Mouse (Mus musculus): ENCODE data around the gene Sec14l2. TPM values are rescaled to one million over a fixed set of nuclear protein-coding genes. Genes with fewer than 3 reads are reported as not detected.

The Sec14l2 gene
- polyA plus RNA-seq, 1 experiment from 2014 or later = 1.3 TPM

DNA sequence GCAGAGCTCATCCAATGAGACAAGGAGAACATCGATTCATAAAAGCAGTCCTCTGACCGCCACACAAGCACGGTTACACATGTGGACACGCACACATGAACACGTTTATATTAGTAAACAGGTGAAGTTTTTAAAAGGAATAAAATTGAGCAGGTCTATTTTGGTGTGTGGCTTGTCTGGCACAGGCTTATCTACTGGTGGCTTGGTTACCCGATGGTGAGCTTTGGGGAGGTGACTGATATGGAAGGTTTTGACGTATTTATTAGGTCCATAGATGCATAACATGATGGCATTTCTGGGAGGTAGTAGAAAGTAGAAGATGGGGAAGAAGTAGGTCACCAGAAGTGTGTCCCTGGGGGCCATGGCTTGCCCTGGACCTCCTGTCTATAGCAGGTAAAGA, 30.5 kb upstream of the Sec14l2 start:
- Histone ChIP-seq H3K27ac (replicated peaks; ENCODE audit: low read depth, low read length) (no peak overlapping the region), H3K4me3 (ENCODE audit: low read depth, low read length) (no peak overlapping the region), H3K27me3 (ENCODE audit: control insufficient read depth, insufficient read depth, low read length) (no peaks in the 10 kb centered on the region), H3K4me1 (ENCODE audit: control insufficient read depth, insufficient read depth, low read length) (no peaks in the 10 kb centered on the region), H3K4me2 (ENCODE audit: low read depth, low read length) (no peak overlapping the region), H3K9me3 (replicated peaks; ENCODE audit: control insufficient read depth, low read length) (no peaks in the 10 kb centered on the region), H3K9ac (replicated peaks; ENCODE audit: low read length) (no peak overlapping the region), H3K36me3 (replicated peaks; ENCODE audit: control insufficient read depth, insufficient read depth, low read depth, low read length) (no peaks in the 10 kb centered on the region)
- no peak for DNase-seq (ENCODE audit: low spot score)
- 92% methylated on average over 7 of the region's 7 CpGs for WGBS
- ATAC-seq (replicated peaks; ENCODE audit: insufficient number of reproducible peaks, low FRiP score, low TSS enrichment, low read depth) = no peak

DNA sequence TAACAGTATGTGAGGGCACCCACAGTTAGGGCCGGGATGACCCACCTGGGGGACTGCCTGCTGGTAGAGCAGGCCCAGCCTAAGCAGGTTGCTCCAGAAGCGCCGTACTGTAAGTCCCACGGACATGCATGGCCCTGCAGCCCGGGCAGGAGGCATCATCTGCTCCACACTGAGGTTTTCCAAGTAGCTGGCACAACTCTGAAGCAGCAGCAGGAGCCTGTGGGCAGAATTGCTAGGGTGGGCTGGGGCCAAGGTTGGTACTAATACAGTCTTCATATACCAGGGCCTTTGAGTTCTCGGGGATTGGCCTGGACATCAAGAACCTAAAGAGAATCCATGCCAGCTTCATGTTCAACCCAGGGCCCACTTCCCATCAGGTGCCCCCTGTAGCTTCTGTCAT, 26.7 kb upstream of the Sec14l2 start:
- no peak for DNase-seq (ENCODE audit: low spot score)
- H3K4me1 ChIP-seq (ENCODE audit: control insufficient read depth, insufficient read depth, low read length) = no peaks in the 10 kb centered on the region
- no peaks in the 10 kb centered on the region for H3K36me3 ChIP-seq (replicated peaks; ENCODE audit: control insufficient read depth, insufficient read depth, low read depth, low read length)
- H3K27me3 ChIP-seq (ENCODE audit: control insufficient read depth, insufficient read depth, low read length) = no peaks in the 10 kb centered on the region
- H3K9me3 ChIP-seq (replicated peaks; ENCODE audit: control insufficient read depth, low read length) = no peaks in the 10 kb centered on the region
- H3K27ac ChIP-seq (replicated peaks; ENCODE audit: low read depth, low read length) = no peak overlapping the region
- 89% methylated on average over 6 of the region's 6 CpGs for WGBS
- H3K4me2 ChIP-seq (ENCODE audit: low read depth, low read length) = no peak overlapping the region
- H3K9ac ChIP-seq (replicated peaks; ENCODE audit: low read length) = no peak overlapping the region
- no peak overlapping the region for H3K4me3 ChIP-seq (ENCODE audit: low read depth, low read length)
- ATAC-seq (replicated peaks; ENCODE audit: insufficient number of reproducible peaks, low FRiP score, low TSS enrichment, low read depth) = no peak

DNA sequence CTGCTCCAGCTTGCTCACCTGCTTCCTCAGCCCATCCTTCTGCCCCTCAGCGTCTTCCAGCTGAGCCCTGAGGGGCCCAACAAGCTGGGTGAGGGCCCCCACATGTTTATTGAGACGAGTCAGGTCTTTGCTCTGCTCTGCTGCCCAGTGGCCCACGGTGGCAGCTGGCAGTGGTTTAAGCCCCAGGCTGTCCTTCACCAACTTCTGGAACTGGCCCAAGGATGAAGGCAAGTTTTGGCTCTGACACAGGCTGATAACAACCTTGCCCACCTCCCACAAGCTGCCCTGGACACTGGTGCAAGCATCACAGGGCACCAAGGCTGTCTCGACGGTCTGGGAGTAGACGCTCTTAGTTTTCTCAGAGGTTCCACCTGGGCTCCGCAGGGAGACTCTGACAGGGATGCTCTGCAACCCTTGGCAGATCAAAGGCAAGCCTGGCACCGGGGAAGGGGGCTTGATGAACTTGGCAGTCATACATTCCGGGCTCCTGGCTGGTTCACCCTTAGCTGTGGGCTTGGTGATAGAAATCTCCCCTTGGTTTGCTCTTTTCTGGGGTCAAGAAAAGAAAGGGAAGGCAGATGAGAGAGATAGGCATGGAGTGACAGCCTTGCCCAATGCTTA, 25.4 kb upstream of the Sec14l2 start:
- Histone ChIP-seq H3K4me3 (ENCODE audit: low read depth, low read length) (no peak overlapping the region), H3K4me2 (ENCODE audit: low read depth, low read length) (no peak overlapping the region), H3K27me3 (ENCODE audit: control insufficient read depth, insufficient read depth, low read length) (no peaks in the 10 kb centered on the region), H3K27ac (replicated peaks; ENCODE audit: low read depth, low read length) (no peak overlapping the region), H3K36me3 (replicated peaks; ENCODE audit: control insufficient read depth, insufficient read depth, low read depth, low read length) (peaks cover 2% of the 10 kb centered on the region; the same call in 1 of the 2 replicates), H3K4me1 (ENCODE audit: control insufficient read depth, insufficient read depth, low read length) (no peaks in the 10 kb centered on the region), H3K9ac (replicated peaks; ENCODE audit: low read length) (no peak overlapping the region), H3K9me3 (replicated peaks; ENCODE audit: control insufficient read depth, low read length) (no peaks in the 10 kb centered on the region)
- ATAC-seq (replicated peaks; ENCODE audit: insufficient number of reproducible peaks, low FRiP score, low TSS enrichment, low read depth) (no peak), DNase-seq (ENCODE audit: low spot score) (no peak)
- 84% methylated on average over 9 of the region's 9 CpGs for WGBS

DNA sequence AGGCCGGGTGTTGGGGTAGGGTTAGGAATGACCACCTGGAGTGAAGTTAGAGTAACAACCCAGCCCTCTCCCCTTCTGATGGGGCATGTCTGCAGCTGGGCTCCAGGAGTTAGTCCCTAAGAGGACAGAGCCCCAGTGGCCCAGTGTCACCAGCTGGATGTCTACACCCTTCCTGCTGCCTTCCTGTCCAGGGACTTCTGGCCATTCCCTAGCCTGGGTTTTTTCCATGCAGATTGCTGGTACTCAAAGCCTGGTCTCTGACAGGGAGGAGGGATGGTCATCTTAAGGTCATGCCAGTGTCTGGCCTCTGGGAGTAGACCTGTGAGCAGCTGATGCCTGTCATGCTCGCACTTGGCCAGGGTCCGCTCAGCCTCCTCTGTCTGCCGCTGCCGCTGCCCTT, 24.9 kb upstream of the Sec14l2 start:
- WGBS = 84% methylated on average over 5 of the region's 5 CpGs
- no peaks in the 10 kb centered on the region for H3K27me3 ChIP-seq (ENCODE audit: control insufficient read depth, insufficient read depth, low read length)
- no peak overlapping the region for H3K27ac ChIP-seq (replicated peaks; ENCODE audit: low read depth, low read length)
- peaks cover 2% of the 10 kb centered on the region; the same call in 1 of the 2 replicates for H3K36me3 ChIP-seq (replicated peaks; ENCODE audit: control insufficient read depth, insufficient read depth, low read depth, low read length)
- H3K4me1 ChIP-seq (ENCODE audit: control insufficient read depth, insufficient read depth, low read length) = no peaks in the 10 kb centered on the region
- ATAC-seq (replicated peaks; ENCODE audit: insufficient number of reproducible peaks, low FRiP score, low TSS enrichment, low read depth) (no peak), DNase-seq (ENCODE audit: low spot score) (no peak)
- H3K9me3 ChIP-seq (replicated peaks; ENCODE audit: control insufficient read depth, low read length) = no peaks in the 10 kb centered on the region
- H3K4me2 ChIP-seq (ENCODE audit: low read depth, low read length) = no peak overlapping the region
- H3K9ac ChIP-seq (replicated peaks; ENCODE audit: low read length) = no peak overlapping the region
- H3K4me3 ChIP-seq (ENCODE audit: low read depth, low read length) = no peak overlapping the region

DNA sequence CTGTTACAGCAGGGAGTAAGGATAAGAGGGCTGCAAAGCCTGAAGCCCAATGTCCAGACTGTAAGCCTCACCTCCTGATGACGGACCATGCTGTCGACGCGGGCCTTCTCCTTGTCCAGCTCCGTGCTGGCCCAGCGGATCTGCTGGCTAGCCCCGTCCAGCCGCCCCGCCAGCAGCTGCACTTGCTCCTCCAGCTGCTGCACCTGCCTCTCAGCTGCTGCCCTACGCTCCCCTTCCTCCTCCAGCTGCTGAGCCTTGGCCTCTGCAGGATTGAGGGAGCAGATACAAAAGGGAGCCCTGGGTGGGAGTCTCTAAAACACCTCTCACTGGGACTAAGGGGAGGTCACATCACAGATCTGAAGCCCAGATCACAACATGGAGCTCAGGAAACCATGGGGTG, 23.9 kb upstream of the Sec14l2 start:
- WGBS = 88% methylated on average over 10 of the region's 10 CpGs
- peaks cover 2% of the 10 kb centered on the region for H3K36me3 ChIP-seq (replicated peaks; ENCODE audit: control insufficient read depth, insufficient read depth, low read depth, low read length)
- no peak for ATAC-seq (replicated peaks; ENCODE audit: insufficient number of reproducible peaks, low FRiP score, low TSS enrichment, low read depth)
- no peaks in the 10 kb centered on the region for H3K27me3 ChIP-seq (ENCODE audit: control insufficient read depth, insufficient read depth, low read length)
- no peaks in the 10 kb centered on the region for H3K9me3 ChIP-seq (replicated peaks; ENCODE audit: control insufficient read depth, low read length)
- no peak overlapping the region for H3K27ac ChIP-seq (replicated peaks; ENCODE audit: low read depth, low read length)
- DNase-seq (ENCODE audit: low spot score) = no peak
- H3K4me3 ChIP-seq (ENCODE audit: low read depth, low read length) = no peak overlapping the region
- H3K9ac ChIP-seq (replicated peaks; ENCODE audit: low read length) = no peak overlapping the region
- H3K4me1 ChIP-seq (ENCODE audit: control insufficient read depth, insufficient read depth, low read length) = no peaks in the 10 kb centered on the region
- no peak overlapping the region for H3K4me2 ChIP-seq (ENCODE audit: low read depth, low read length)

DNA sequence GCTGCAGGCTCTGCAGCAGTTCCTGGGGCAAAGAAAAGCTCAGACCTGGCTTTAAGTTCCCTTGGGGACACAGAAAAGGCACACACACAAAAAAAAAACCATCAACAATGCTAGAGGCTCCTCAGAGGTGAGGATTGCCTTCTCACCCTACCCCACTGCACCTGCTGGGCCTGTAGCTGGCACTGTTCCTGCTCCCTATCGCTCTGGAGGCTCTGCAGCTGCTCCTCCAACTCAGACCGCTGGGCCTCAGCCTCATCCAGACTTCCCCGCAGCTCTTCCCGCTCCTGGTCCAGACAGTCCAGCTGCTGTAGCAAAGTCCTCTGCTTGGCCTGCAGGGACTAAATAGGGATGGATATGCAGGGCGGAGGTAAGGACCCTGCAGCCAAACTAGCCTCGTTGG, 23.2 kb upstream of the Sec14l2 start:
- no peak overlapping the region for H3K9ac ChIP-seq (replicated peaks; ENCODE audit: low read length)
- DNase-seq (ENCODE audit: low spot score) = no peak
- H3K9me3 ChIP-seq (replicated peaks; ENCODE audit: control insufficient read depth, low read length) = no peaks in the 10 kb centered on the region
- no peaks in the 10 kb centered on the region for H3K27me3 ChIP-seq (ENCODE audit: control insufficient read depth, insufficient read depth, low read length)
- no peak overlapping the region for H3K4me2 ChIP-seq (ENCODE audit: low read depth, low read length)
- H3K36me3 ChIP-seq (replicated peaks; ENCODE audit: control insufficient read depth, insufficient read depth, low read depth, low read length) = peaks cover 2% of the 10 kb centered on the region
- H3K4me3 ChIP-seq (ENCODE audit: low read depth, low read length) = no peak overlapping the region
- WGBS = 81% methylated on average over 6 of the region's 6 CpGs
- ATAC-seq (replicated peaks; ENCODE audit: insufficient number of reproducible peaks, low FRiP score, low TSS enrichment, low read depth) = no peak
- no peak overlapping the region for H3K27ac ChIP-seq (replicated peaks; ENCODE audit: low read depth, low read length)
- no peaks in the 10 kb centered on the region for H3K4me1 ChIP-seq (ENCODE audit: control insufficient read depth, insufficient read depth, low read length)

DNA sequence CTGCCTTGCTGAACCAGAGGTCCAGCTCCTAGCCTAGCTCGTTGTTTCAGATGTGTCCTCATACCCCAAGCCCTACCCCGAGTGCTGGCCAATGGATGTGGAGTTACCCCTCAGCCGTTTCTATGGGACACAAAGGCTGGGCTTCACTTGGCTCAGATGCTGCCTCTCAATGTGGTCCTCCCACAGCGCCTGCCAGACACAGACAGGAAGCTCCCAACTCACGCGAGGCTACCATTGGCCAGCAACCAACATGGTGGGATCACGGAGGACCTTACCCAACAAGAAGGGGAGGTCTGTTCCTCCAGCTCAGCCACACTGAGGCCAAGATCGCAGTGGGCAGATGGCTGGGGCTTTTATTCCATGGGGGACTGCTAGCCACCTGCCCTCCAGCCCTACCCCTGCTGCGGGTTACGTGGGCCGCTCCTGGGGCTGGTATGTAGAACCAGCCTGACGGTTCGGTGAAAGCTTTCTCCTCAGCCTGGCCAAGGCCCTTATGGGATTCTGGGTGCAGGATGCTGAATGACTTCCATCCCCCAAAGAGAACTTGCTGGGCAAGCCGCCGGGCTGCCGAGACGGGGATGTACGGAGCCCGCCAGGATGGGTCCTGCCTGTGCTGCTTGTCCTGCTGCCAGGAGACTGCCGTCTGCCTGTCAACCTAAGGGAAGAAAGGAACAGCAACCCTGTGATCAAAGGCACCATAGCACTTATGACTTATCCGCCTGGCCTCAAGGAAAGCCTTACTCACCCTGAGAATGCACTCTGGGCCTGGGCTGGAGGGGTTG, 20.3 kb upstream of the Sec14l2 start:
- no peak for DNase-seq (ENCODE audit: low spot score)
- H3K9ac ChIP-seq (replicated peaks; ENCODE audit: low read length) = no peak overlapping the region
- peaks cover 8% of the 10 kb centered on the region for H3K36me3 ChIP-seq (replicated peaks; ENCODE audit: control insufficient read depth, insufficient read depth, low read depth, low read length)
- no peak for ATAC-seq (replicated peaks; ENCODE audit: insufficient number of reproducible peaks, low FRiP score, low TSS enrichment, low read depth)
- H3K27ac ChIP-seq (replicated peaks; ENCODE audit: low read depth, low read length) = no peak overlapping the region
- 91% methylated on average over 21 of the region's 21 CpGs for WGBS
- H3K27me3 ChIP-seq (ENCODE audit: control insufficient read depth, insufficient read depth, low read length) = no peaks in the 10 kb centered on the region
- H3K9me3 ChIP-seq (replicated peaks; ENCODE audit: control insufficient read depth, low read length) = no peaks in the 10 kb centered on the region
- H3K4me3 ChIP-seq (ENCODE audit: low read depth, low read length) = no peak overlapping the region
- H3K4me1 ChIP-seq (ENCODE audit: control insufficient read depth, insufficient read depth, low read length) = no peaks in the 10 kb centered on the region
- H3K4me2 ChIP-seq (ENCODE audit: low read depth, low read length) = no peak overlapping the region

DNA sequence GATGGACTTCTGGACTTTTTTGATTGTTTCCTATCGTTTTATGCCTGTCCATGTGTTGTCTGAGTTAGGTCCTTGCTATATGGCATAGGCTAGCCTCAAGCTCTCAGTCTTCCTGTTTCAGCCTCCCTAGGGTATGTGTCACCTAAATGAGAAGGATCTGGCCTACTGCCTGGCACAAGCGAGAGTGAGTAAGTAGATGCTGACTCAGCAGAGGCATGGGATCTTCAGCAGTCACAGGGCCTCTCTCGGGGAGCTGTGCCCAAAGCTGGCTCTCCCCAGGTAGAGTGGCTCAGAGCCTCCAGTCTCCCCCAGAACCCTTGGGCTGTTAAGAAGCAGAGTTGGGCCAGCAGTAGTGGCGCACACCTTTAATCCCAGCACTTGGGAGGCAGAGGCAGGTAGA, 19.1 kb upstream of the Sec14l2 start:
- no peak overlapping the region for H3K4me3 ChIP-seq (ENCODE audit: low read depth, low read length)
- no peaks in the 10 kb centered on the region for H3K4me1 ChIP-seq (ENCODE audit: control insufficient read depth, insufficient read depth, low read length)
- no peak overlapping the region for H3K9ac ChIP-seq (replicated peaks; ENCODE audit: low read length)
- WGBS = 87% methylated on average over 4 of the region's 4 CpGs
- peaks cover 8% of the 10 kb centered on the region for H3K36me3 ChIP-seq (replicated peaks; ENCODE audit: control insufficient read depth, insufficient read depth, low read depth, low read length)
- no peaks in the 10 kb centered on the region for H3K27me3 ChIP-seq (ENCODE audit: control insufficient read depth, insufficient read depth, low read length)
- H3K4me2 ChIP-seq (ENCODE audit: low read depth, low read length) = no peak overlapping the region
- H3K9me3 ChIP-seq (replicated peaks; ENCODE audit: control insufficient read depth, low read length) = no peaks in the 10 kb centered on the region
- ATAC-seq (replicated peaks; ENCODE audit: insufficient number of reproducible peaks, low FRiP score, low TSS enrichment, low read depth) (no peak), DNase-seq (ENCODE audit: low spot score) (no peak)
- no peak overlapping the region for H3K27ac ChIP-seq (replicated peaks; ENCODE audit: low read depth, low read length)
